Mouse (Mus musculus) adipocyte (in vitro differentiated cells): ENCODE measurements around the gene Pstk.
A peak's percentile ranks its signal among the peaks of the same experiment; 100 is the strongest.
"Not testable (repeated sequence)": the region's sequence is repeated elsewhere in the genome, so short reads cannot be mapped to it uniquely, and the experiment has no call there.

Experiments
- DNase-seq: peaks from one replicate; pipeline ENCODE4 v3.0.0-alpha.2; 2016; ENCODE audit warnings: low spot score

Gene Pstk

DNA sequence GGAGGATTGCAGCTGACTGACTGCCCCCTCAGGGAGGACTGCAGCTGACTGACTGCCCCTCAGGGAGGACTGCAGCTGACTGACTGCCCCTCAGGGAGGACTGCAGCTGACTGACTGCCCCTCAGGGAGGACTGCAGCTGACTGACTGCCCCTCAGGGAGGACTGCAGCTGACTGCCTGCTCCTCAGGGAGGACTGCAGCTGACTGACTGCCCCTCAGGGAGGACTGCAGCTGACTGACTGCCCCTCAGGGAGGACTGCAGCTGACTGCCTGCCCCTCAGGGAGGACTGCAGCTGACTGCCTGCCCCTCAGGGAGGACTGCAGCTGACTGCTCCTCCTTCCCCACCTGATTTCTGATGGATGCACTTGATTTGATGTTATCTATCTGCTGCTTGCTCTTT is 45.8 kb downstream of the Pstk start:
- DNase-seq, result not testable (repeated sequence)

DNA sequence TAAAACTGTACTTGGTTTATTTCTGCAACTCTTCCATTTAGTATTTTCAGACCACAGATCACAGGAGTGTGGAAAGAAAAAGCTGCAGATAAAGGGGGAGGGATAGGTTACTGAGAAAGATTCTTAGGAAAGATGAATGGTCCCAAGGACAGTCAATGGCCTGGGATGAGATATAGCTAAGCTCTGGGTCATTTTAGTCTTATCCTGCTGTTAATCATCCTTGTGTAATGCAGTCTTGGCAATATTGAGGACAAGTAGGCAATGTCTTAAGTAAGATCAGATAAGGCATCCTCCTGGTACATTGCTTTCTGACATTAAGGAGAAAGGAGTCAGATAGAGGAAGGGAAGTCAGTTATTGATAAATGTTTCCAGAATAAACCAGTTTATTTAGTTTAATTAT is 46.7 kb downstream of the Pstk start:
- no peak for DNase-seq

DNA sequence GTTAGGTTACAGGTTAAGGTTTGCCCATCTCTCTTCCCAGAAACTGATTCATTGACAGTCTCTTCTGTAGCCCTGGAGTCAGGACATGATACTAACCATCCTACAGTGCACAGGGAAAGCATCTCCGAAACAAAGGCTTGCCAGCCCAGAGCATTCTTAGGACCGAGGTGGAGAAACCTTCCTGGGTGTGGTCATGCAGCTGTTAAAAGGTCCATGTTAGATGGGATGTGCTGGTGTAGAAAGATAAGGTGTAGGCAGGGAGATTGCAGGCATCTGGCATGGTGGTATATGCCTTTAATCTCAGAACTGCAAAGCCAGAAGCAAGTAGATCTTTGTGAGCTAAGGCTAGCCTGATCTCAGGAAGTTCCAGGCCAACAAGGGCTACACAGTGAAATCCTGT is 54.0 kb downstream of the Pstk start:
- no peak for DNase-seq

DNA sequence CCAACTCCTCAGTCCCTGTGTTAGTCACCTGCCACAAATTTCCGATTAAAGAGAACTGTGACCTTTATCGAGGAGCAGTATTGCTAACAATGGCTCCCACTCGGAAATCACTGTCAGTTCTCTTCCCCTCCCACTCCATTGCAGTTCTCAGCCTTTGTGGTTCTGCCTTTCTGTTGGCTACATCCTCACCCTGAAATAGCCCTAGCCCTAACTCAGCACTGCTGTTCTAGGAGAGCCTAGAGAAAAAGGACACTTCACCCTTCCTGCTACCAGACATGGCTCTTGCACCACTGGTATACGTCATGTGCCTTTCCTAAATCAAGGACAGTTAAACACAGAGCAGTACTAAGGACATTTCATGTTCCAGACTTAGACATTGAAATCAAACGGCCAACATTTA is 56.4 kb downstream of the Pstk start:
- DNase-seq, result no peak

DNA sequence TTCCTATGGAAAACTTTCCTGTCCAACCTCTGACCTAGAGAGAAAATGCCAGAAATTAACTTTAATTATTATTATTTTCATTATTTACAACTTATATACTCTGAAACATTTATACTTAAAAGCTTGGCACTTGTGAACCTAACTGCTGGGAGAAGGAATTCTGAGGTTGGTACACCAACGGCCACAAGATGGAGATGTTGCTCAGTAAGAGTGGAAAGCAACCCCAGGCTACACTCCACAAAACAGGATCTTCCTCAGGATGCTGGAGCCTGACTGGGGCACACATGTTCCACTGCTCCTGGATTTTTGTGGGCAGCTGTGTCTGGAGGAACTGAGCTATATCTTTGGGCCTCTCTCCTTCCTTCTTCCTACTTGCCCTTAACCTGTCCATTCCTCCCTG is 61.3 kb downstream of the Pstk start:
- DNase-seq, result peak; percentile 60

DNA sequence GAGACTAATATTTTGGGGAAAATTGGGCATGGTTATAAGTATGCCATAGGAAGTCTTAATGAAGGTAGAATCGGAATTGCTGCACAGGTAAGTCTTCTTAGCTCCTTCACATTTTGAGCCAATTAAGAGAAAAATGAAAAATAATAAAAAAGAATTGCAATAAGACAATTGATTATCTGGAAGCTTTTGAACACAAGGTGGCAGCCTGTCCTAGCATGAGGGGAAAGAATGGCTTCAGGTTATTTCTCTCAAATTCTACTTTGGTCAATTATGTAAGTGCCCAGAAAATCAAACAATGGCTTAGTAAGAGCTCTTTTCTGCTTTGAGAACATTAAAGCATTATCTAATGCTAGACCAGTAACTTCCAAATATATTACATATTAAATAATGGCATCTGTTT is 63.3 kb downstream of the Pstk start:
- DNase-seq, result peak; percentile 11

DNA sequence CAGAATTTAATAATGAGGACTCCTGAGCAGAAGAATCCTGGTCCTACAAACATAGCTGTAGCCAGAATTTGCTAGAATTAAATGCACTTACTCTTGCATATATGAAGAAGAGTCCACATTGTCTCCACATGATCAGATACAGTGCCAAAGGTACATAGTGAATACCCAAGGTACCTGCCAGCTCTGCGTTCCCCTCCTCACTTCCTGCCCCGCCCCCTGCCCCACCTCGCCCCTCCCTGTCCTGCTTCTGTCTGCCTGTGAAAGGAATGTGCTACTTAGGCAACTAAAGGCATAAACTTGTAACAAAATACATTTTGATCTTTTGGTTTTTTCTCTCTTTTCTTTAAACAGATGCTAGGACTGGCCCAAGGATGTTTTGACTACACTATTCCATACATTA is 66.1 kb downstream of the Pstk start:
- DNase-seq, result no peak
